Mouse (Mus musculus): ENCODE data around the gene Sh2d7.

DNA sequence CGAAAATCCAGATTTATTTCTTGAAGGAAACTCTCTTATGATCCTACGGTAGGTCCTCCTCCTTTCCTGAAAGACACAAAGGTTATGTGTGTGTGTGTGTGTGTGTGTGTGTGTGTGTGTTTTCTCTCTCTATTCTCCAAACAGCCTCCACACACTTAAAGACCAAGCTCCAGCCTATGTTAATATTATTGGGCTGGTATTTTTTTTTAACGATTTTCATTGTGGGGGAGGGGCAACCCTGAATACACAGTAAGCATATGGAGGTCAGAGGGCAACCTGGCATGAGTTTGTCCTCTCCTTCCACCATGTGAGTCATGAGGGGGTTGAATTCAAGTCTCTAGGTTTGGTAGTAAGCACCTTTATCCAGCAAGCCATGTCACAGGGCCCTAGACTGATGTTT lies 39.0 kb upstream of the Sh2d7 start:
- TF ChIP-seq CTCF (IDR thresholded peaks at IDR 0.05 in 2 of 3, conservative IDR thresholded peaks at IDR 0.05 in 1 of 3; ENCODE audit: control insufficient read depth in 1 of 3, insufficient read depth in 1 of 3, low read depth in 2 of 3, low read length in 3 of 3, poor library complexity in 1 of 3, severe bottlenecking in 1 of 3) (no peak), MXI1 (IDR thresholded peaks at IDR 0.05; ENCODE audit: low read depth, low read length) (no peak), MAX (IDR thresholded peaks at IDR 0.05; ENCODE audit: low read length) (no peak), USF2 (IDR thresholded peaks at IDR 0.05; ENCODE audit: borderline replicate concordance in 1 of 2, insufficient read depth in 1 of 2, low read depth in 1 of 2, low read length in 2 of 2) (no peak), MAZ (IDR thresholded peaks at IDR 0.05; ENCODE audit: low read depth, low read length) (no peak), RCOR1 (IDR thresholded peaks at IDR 0.05; ENCODE audit: low read depth, low read length) (no peak), EP300 (IDR thresholded peaks at IDR 0.05; ENCODE audit: low read depth in 1 of 2, low read length in 2 of 2) (no peak), RAD21 (IDR thresholded peaks at IDR 0.05; ENCODE audit: low read depth, low read length) (no peak), CHD2 (IDR thresholded peaks at IDR 0.05; ENCODE audit: low read length) (no peak), GABPA (IDR thresholded peaks at IDR 0.05; ENCODE audit: low read depth, low read length) (no peak), POLR2A (IDR thresholded peaks at IDR 0.05; ENCODE audit: control insufficient read depth in 1 of 2, insufficient read depth in 1 of 2, low read depth in 1 of 2, low read length in 2 of 2, poor library complexity in 1 of 2) (no peak), E2F4 (IDR thresholded peaks at IDR 0.05; ENCODE audit: borderline replicate concordance, low read depth, low read length) (no peak)

Data from MEL (cell line).